In genomic region chr11:60189501-60190040, GRCm38 (mm10) we compare ENCODE assay signal across 9 mouse cellular contexts. TPM values are rescaled to one million over a fixed set of nuclear protein-coding genes. Genes with fewer than 3 reads are reported as not detected.
DNase-seq lines count a peak whose midpoint lies in the region; ATAC-seq lines count a peak whose summit lies in the region.
"Had no signal": no experiment of that assay in that cellular context is flagged by ENCODE, and none has a peak within 500 bp of the region (broad histone marks: within the 10 kb centered on the region; RNA-seq: fewer than 3 reads in every experiment).

No protein-coding gene starts in this region.

- no peak overlapping the region for H3K4me2 ChIP-seq in embryonic facial prominence, embryonic 12.5 days (replicated peaks)
- H3K4me2 ChIP-seq in limb, embryonic 12.5 days = no peak overlapping the region
- no peak overlapping the region for H3K4me2 ChIP-seq in intestine, embryonic 16.5 days (ENCODE audit: low read depth, low read length)
- H3K4me2 ChIP-seq in liver, embryonic 12.5 days = no peak overlapping the region

- WGBS in embryonic facial prominence, embryonic 12.5 days = 87% methylated on average over 21 of the region's 21 CpGs
- 91% methylated on average over 21 of the region's 21 CpGs for WGBS in embryonic facial prominence, embryonic 10.5 days
- WGBS in limb, embryonic 12.5 days = 86% methylated on average over 21 of the region's 21 CpGs
- 88% methylated on average over 21 of the region's 21 CpGs for WGBS in limb, embryonic 10.5 days
- 74% methylated on average over 21 of the region's 21 CpGs for WGBS in intestine, embryonic 16.5 days
- 83% methylated on average over 21 of the region's 21 CpGs for WGBS in liver, embryonic 12.5 days (ENCODE audit: insufficient replicate concordance)

- H3K27ac ChIP-seq in embryonic facial prominence, embryonic 12.5 days = 0 out of 2 replicates have a peak overlapping the region, but pooled peaks have one; percentile 41
- H3K27ac ChIP-seq in embryonic facial prominence, embryonic 10.5 days (replicated peaks) = no peak overlapping the region; the same call in 1 of the 2 replicates
- 0 out of 2 replicates have a peak overlapping the region, but pooled peaks have one; percentile 25 for H3K27ac ChIP-seq in limb, embryonic 12.5 days
- no peak overlapping the region; the same call in 1 of the 2 replicates for H3K27ac ChIP-seq in limb, embryonic 10.5 days
- H3K27ac ChIP-seq in intestine, embryonic 16.5 days (ENCODE audit: low read length) = peak overlapping the region; percentile 6; the same call in 1 of the 2 replicates
- H3K27ac ChIP-seq in liver, embryonic 12.5 days = no peak overlapping the region

- no peak overlapping the region for H3K9ac ChIP-seq in embryonic facial prominence, embryonic 12.5 days
- no peak overlapping the region for H3K9ac ChIP-seq in limb, embryonic 12.5 days (replicated peaks)
- H3K9ac ChIP-seq in intestine, embryonic 16.5 days (ENCODE audit: low read depth, low read length) = no peak overlapping the region
- no peak overlapping the region for H3K9ac ChIP-seq in liver, embryonic 12.5 days

- H3K4me3 ChIP-seq in embryonic facial prominence, embryonic 12.5 days = no peak overlapping the region
- H3K4me3 ChIP-seq in embryonic facial prominence, embryonic 10.5 days = no peak overlapping the region
- no peak overlapping the region for H3K4me3 ChIP-seq in limb, embryonic 12.5 days (replicated peaks)
- H3K4me3 ChIP-seq in limb, embryonic 10.5 days = no peak overlapping the region
- H3K4me3 ChIP-seq in intestine, embryonic 16.5 days (ENCODE audit: low read length) = no peak overlapping the region
- H3K4me3 ChIP-seq in liver, embryonic 12.5 days = no peak overlapping the region
- H3K4me3 ChIP-seq: myocyte had no signal

- H3K9me3 ChIP-seq in embryonic facial prominence, embryonic 12.5 days = 0 out of 2 replicates have a peak, but pooled peaks cover 3% of the 10 kb centered on the region
- peaks cover 7% of the 10 kb centered on the region for H3K9me3 ChIP-seq in embryonic facial prominence, embryonic 10.5 days
- peaks cover 8% of the 10 kb centered on the region for H3K9me3 ChIP-seq in limb, embryonic 12.5 days
- peaks cover 3% of the 10 kb centered on the region; the same call in 1 of the 2 replicates for H3K9me3 ChIP-seq in limb, embryonic 10.5 days (replicated peaks)
- H3K9me3 ChIP-seq in intestine, embryonic 16.5 days (ENCODE audit: control insufficient read depth, low read length) = peaks cover 2% of the 10 kb centered on the region
- H3K9me3 ChIP-seq in liver, embryonic 12.5 days (replicated peaks) = peaks cover 3% of the 10 kb centered on the region; the same call in 1 of the 2 replicates

- ATAC-seq in embryonic facial prominence, embryonic 12.5 days (ENCODE audit: insufficient number of reproducible peaks, insufficient read depth, low FRiP score, low TSS enrichment) = no peak
- no peak for ATAC-seq in limb, embryonic 12.5 days (ENCODE audit: insufficient number of reproducible peaks, insufficient read depth, low FRiP score, low TSS enrichment, low read depth)
- no peak for ATAC-seq in intestine, embryonic 16.5 days
- ATAC-seq in liver, embryonic 12.5 days = no peak
- ATAC-seq in megakaryocyte, adult 5-6 weeks (ENCODE audit: poor library complexity, severe bottlenecking) = no peak

- peaks cover 13% of the 10 kb centered on the region for H3K4me1 ChIP-seq in embryonic facial prominence, embryonic 12.5 days
- peaks cover 39% of the 10 kb centered on the region for H3K4me1 ChIP-seq in embryonic facial prominence, embryonic 10.5 days
- H3K4me1 ChIP-seq in limb, embryonic 12.5 days (replicated peaks) = peaks cover 11% of the 10 kb centered on the region
- H3K4me1 ChIP-seq in limb, embryonic 10.5 days = peaks cover 35% of the 10 kb centered on the region
- peaks cover 24% of the 10 kb centered on the region for H3K4me1 ChIP-seq in intestine, embryonic 16.5 days (ENCODE audit: control insufficient read depth, insufficient read depth, low read length)
- peaks cover 45% of the 10 kb centered on the region for H3K4me1 ChIP-seq in liver, embryonic 12.5 days

- H3K27me3 ChIP-seq in embryonic facial prominence, embryonic 12.5 days = no peaks in the 10 kb centered on the region
- H3K27me3 ChIP-seq in embryonic facial prominence, embryonic 10.5 days (replicated peaks; ENCODE audit: low read depth, poor library complexity, severe bottlenecking) = no peaks in the 10 kb centered on the region
- H3K27me3 ChIP-seq in limb, embryonic 12.5 days = no peaks in the 10 kb centered on the region
- H3K27me3 ChIP-seq in limb, embryonic 10.5 days (ENCODE audit: low read depth, poor library complexity, severe bottlenecking) = no peaks in the 10 kb centered on the region
- no peaks in the 10 kb centered on the region for H3K27me3 ChIP-seq in intestine, embryonic 16.5 days (replicated peaks; ENCODE audit: control insufficient read depth, insufficient read depth, low read length)
- no peaks in the 10 kb centered on the region for H3K27me3 ChIP-seq in liver, embryonic 12.5 days (replicated peaks)

- H3K36me3 ChIP-seq in embryonic facial prominence, embryonic 12.5 days = peaks cover 96% of the 10 kb centered on the region
- peaks cover 100% of the 10 kb centered on the region for H3K36me3 ChIP-seq in embryonic facial prominence, embryonic 10.5 days (replicated peaks)
- H3K36me3 ChIP-seq in limb, embryonic 12.5 days = peaks cover 100% of the 10 kb centered on the region
- H3K36me3 ChIP-seq in limb, embryonic 10.5 days = peaks cover 100% of the 10 kb centered on the region
- H3K36me3 ChIP-seq in intestine, embryonic 16.5 days (ENCODE audit: control insufficient read depth, insufficient read depth, low read length) = peaks cover 31% of the 10 kb centered on the region
- H3K36me3 ChIP-seq in liver, embryonic 12.5 days = peaks cover 89% of the 10 kb centered on the region

- no peak for DNase-seq in embryonic facial prominence, embryonic 10.5 days (ENCODE audit: low spot score)
- DNase-seq in limb, embryonic 10.5 days (ENCODE audit: low spot score) = no peak
- peak; percentile 48 for DNase-seq in ES-CJ7 (ENCODE audit: low read depth, low spot score)

RNA-seq across cellular contexts. Expression of gene Srebf1, which starts 32.8 kb away (rescaled TPM):
- polyA plus RNA-seq in embryonic facial prominence, embryonic 12.5 days (2016; fragmentation: Nextera tagmentation; extraction: Ambion mirVana) = 54.8 and 56.6 TPM in 2 replicates
- 50.9 and 52.1 TPM in 2 replicates for polyA plus RNA-seq in embryonic facial prominence, embryonic 10.5 days (2016; fragmentation: Nextera tagmentation; extraction: Ambion mirVana)
- 54.1 and 61.2 TPM in 2 replicates for polyA plus RNA-seq in limb, embryonic 12.5 days (2016; fragmentation: Nextera tagmentation; extraction: Ambion mirVana)
- 56.2 and 56.6 TPM in 2 replicates for polyA plus RNA-seq in limb, embryonic 10.5 days (2016; fragmentation: Nextera tagmentation; extraction: Ambion mirVana)
- polyA plus RNA-seq in intestine, embryonic 16.5 days (2015; fragmentation: Nextera tagmentation; extraction: Ambion mirVana) = 81.0 and 95.2 TPM in 2 replicates
- 45.7 and 50.9 TPM in 2 replicates for polyA plus RNA-seq in liver, embryonic 12.5 days (2016; fragmentation: Nextera tagmentation; extraction: Ambion mirVana)
- 27.5 and 37.3 TPM in 2 replicates for total RNA-seq in megakaryocyte, adult 5-6 weeks (2015)
- 27.6 and 43.3 TPM in 2 replicates for total RNA-seq in megakaryocyte, adult 5-6 weeks (2017)

Comparison
In these comparisons a context has a peak if more than half of its experiments do, and no peak if none do; other contexts are left out.
1. H3K27ac ChIP-seq: peak in embryonic facial prominence, embryonic 12.5 days (single experiment), limb, embryonic 12.5 days (single experiment) and intestine, embryonic 16.5 days (single experiment); none in embryonic facial prominence, embryonic 10.5 days (single experiment), limb, embryonic 10.5 days (single experiment) and liver, embryonic 12.5 days (single experiment).